Mouse (Mus musculus) layer of hippocampus, postnatal 25 days (tissue): Measurements from ENCODE around the gene Med22. TPM values are rescaled to one million over a fixed set of nuclear protein-coding genes. Genes with fewer than 3 reads are reported as not detected.
"Not testable (repeated sequence)": the region's sequence is repeated elsewhere in the genome, so short reads cannot be mapped to it uniquely, and the experiment has no call there.

Source experiments
- DNase-seq, 2 experiments: peaks; one replicate each; pipeline ENCODE4 v3.0.0; 2022; ENCODE audit warnings: mixed read lengths in 2 of 2, low spot score in 1 of 2; ENCODE audit errors: extremely low spot score in 1 of 2
- total RNA-seq, 2 experiments: library from RNA; stranded (reverse); gene quantifications; 2 replicates each; pipeline ENCODE4 v1.2.3; 2021

Med22 gene
- total RNA-seq, 2 experiments from 2014 or later: 41.1 to 48.8 TPM

GRCm38 (mm10) chr2:26885541-26885940 lies 24.9 kb downstream of the Med22 start:
- DNase-seq: not testable (repeated sequence)

DNA sequence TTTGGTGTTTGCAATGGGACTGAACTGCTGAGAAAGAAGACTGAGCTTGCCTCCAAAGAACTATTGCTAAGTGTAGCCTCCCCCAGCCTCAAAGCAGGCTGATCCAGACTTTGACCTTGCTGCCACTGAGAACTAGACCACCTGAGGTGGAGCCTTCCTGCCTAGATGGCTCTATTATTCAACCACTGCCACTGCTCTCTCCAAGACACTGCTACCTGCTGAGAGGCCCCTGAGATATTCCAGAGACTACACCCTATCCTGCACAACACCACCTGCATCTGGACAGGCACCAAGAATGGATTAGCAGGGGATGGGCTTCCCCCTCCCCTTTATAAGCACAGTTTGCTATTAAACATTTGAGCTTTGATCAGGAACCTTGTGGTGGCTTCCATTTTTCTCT lies 31.9 kb downstream of the Med22 start:
- DNase-seq: no peak

GRCm38 (mm10) chr2:26870666-26871065 lies 39.8 kb downstream of the Med22 start:
- no peak for DNase-seq

DNA sequence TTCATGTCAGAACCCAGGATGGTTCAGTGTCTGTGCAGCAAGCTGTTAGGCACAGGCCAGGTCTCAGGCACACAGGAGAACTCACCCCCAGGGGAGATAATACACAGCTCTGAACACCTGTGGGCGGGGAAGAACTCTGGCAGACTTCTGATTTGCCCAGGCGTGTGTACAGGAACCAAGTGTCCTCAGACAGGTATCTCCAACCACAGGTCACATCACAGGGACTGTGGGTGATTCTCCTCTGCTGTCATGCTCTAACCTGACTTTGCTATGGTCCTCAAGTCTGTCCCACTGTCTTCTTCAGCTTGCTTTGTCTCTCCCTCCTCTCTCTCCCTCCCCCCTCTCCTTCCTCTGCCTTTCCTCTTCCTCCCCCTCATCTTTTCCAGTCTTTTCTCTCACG lies 45.6 kb downstream of the Med22 start, which contains the start of gene Abo:
Gene Abo, minus strand, starts transcription at position 101 of the 400 bp plus-strand sequence.
- DNase-seq: no peak

DNA sequence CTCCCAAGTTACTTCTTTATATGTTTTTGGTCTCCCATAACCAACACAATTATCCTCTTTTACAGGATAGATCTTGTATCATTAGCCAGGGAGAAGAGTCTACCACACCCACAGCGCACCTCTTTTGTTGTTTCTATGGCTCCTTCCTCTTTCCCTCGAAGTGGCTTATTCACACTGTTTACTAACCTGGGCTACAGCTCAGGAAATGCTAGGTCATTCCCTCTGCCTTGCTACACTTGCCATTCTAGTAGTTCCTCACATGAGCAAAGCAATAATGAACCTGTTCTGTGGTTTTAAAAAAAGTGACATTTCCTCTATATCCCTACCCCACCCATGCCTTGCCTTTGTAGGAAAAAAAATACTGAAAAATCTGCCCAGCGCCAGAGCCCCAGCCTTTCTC lies 47.6 kb downstream of the Med22 start:
- no peak for DNase-seq

Other genes with a start within 250 kb of the Med22 start
- not detected for gene Lcn4, start 239.4 kb downstream of the Med22 start, total RNA-seq
- not detected for gene Abo, start 45.7 kb downstream of the Med22 start, total RNA-seq
- 10 to 100 TPM; 25.1 to 26.4 TPM for gene Surf6, start 7.8 kb downstream of the Med22 start, total RNA-seq
- 100 to 1,000 TPM; 260 to 281 TPM for gene Rpl7a, start 87 bp upstream of the Med22 start, total RNA-seq
- gene Surf2, start 5.7 kb upstream of the Med22 start, total RNA-seq: 10 to 100 TPM; 31.1 to 37.2 TPM
- 10 to 100 TPM; 91.6 to 94.9 TPM for gene Surf1, start 5.9 kb upstream of the Med22 start, total RNA-seq
- gene Surf4, start 23.3 kb upstream of the Med22 start, total RNA-seq: 10 to 100 TPM; 52.6 to 60.2 TPM
- under 1 TPM; 0.27 to 0.75 TPM for gene Stkld1, start 23.4 kb upstream of the Med22 start, total RNA-seq
- 10 to 100 TPM; 58.4 to 60.4 TPM for gene Rexo4, start 53.7 kb upstream of the Med22 start, total RNA-seq
- 1 to 10 TPM in 1 of 2 experiments, under 1 TPM in 1; 0.92 to 1.7 TPM for gene Adamts13, start 62.7 kb upstream of the Med22 start, total RNA-seq
- 10 to 100 TPM; 39.5 to 44.1 TPM for gene Cacfd1, start 99.2 kb upstream of the Med22 start, total RNA-seq
- gene Slc2a6, start 117.3 kb upstream of the Med22 start, total RNA-seq: 10 to 100 TPM; 40.1 to 40.4 TPM
- gene Mymk, start 161.5 kb upstream of the Med22 start, total RNA-seq: under 1 TPM; 0.61 to 0.71 TPM
- 10 to 100 TPM; 10.9 to 12.7 TPM for gene Adamtsl2, start 168.7 kb upstream of the Med22 start, total RNA-seq
- gene Fam163b, start 231.8 kb upstream of the Med22 start, total RNA-seq: 100 to 1,000 TPM; 119 to 162 TPM